8 mouse cellular contexts compared by ENCODE assay signal in genomic region chr2:71786060-71786459, GRCm38 (mm10). TPM values are rescaled to one million over a fixed set of nuclear protein-coding genes. Genes with fewer than 3 reads are reported as not detected.
DNase-seq lines count a peak whose midpoint lies in the region; ATAC-seq lines count a peak whose summit lies in the region.

No protein-coding gene starts in this region.

- no peak for DNase-seq in intestine, embryonic 14.5 days (ENCODE audit: low spot score)
- DNase-seq in A20 (ENCODE audit: low read depth, low spot score) = peak; percentile 69
- DNase-seq in CD4-positive, CD25-positive, alpha-beta regulatory T cell, adult 2 months (ENCODE audit: low read depth, low spot score) = peak; percentile 53
- DNase-seq in spleen, adult 12 weeks (ENCODE audit: low spot score) = no peak

- WGBS in intestine, embryonic 14.5 days = 27% methylated on average over 5 of the region's 5 CpGs
- 37% methylated on average over 5 of the region's 5 CpGs for WGBS in intestine, embryonic 16.5 days
- WGBS in liver, embryonic 12.5 days (ENCODE audit: insufficient replicate concordance) = 10% methylated on average over 5 of the region's 5 CpGs

- no peaks in the 10 kb centered on the region for H3K9me3 ChIP-seq in intestine, embryonic 14.5 days (ENCODE audit: control insufficient read depth, low read length)
- H3K9me3 ChIP-seq in intestine, embryonic 16.5 days (ENCODE audit: control insufficient read depth, low read length) = no peaks in the 10 kb centered on the region
- H3K9me3 ChIP-seq in liver, embryonic 12.5 days (replicated peaks) = no peaks in the 10 kb centered on the region

- no peak overlapping the region for H3K9ac ChIP-seq in intestine, embryonic 14.5 days (ENCODE audit: low read length)
- no peak overlapping the region for H3K9ac ChIP-seq in intestine, embryonic 16.5 days (ENCODE audit: low read depth, low read length)
- H3K9ac ChIP-seq in liver, embryonic 12.5 days = no peak overlapping the region

- H3K4me2 ChIP-seq in intestine, embryonic 14.5 days (ENCODE audit: low read length) = peak overlapping the region; percentile 74; the same call in 1 of the 2 replicates
- H3K4me2 ChIP-seq in intestine, embryonic 16.5 days (ENCODE audit: low read depth, low read length) = no peak overlapping the region
- peak overlapping the region; percentile 97 for H3K4me2 ChIP-seq in liver, embryonic 12.5 days

- H3K27ac ChIP-seq in intestine, embryonic 14.5 days (ENCODE audit: low read depth) = no peak overlapping the region
- H3K27ac ChIP-seq in intestine, embryonic 16.5 days (ENCODE audit: low read length) = no peak overlapping the region
- H3K27ac ChIP-seq in liver, embryonic 12.5 days = no peak overlapping the region

- H3K4me3 ChIP-seq in intestine, embryonic 14.5 days (ENCODE audit: low read depth, low read length) = no peak overlapping the region
- no peak overlapping the region for H3K4me3 ChIP-seq in intestine, embryonic 16.5 days (ENCODE audit: low read length)
- no peak overlapping the region for H3K4me3 ChIP-seq in liver, embryonic 12.5 days

- ATAC-seq in intestine, embryonic 14.5 days (replicated peaks; ENCODE audit: low FRiP score, low TSS enrichment, low read depth) = no peak
- ATAC-seq in intestine, embryonic 16.5 days = no peak
- no peak for ATAC-seq in liver, embryonic 12.5 days
- no peak for ATAC-seq in erythroblast, adult 5-6 weeks (replicated peaks; ENCODE audit: low FRiP score, poor library complexity, severe bottlenecking)
- ATAC-seq in cerebellum, adult (ENCODE audit: insufficient number of reproducible peaks, low FRiP score, low TSS enrichment) = no peak

- no peaks in the 10 kb centered on the region for H3K36me3 ChIP-seq in intestine, embryonic 14.5 days (ENCODE audit: control insufficient read depth, insufficient read depth, low read length)
- H3K36me3 ChIP-seq in intestine, embryonic 16.5 days (ENCODE audit: control insufficient read depth, insufficient read depth, low read length) = no peaks in the 10 kb centered on the region
- H3K36me3 ChIP-seq in liver, embryonic 12.5 days = no peaks in the 10 kb centered on the region

- H3K4me1 ChIP-seq in intestine, embryonic 14.5 days (replicated peaks; ENCODE audit: control insufficient read depth, insufficient read depth, low read length) = peaks cover 3% of the 10 kb centered on the region; the same call in 1 of the 2 replicates
- no peaks in the 10 kb centered on the region for H3K4me1 ChIP-seq in intestine, embryonic 16.5 days (ENCODE audit: control insufficient read depth, insufficient read depth, low read length)
- peaks cover 24% of the 10 kb centered on the region for H3K4me1 ChIP-seq in liver, embryonic 12.5 days

- H3K27me3 ChIP-seq in intestine, embryonic 14.5 days (replicated peaks; ENCODE audit: control insufficient read depth, insufficient read depth, low read length) = peaks cover 12% of the 10 kb centered on the region
- H3K27me3 ChIP-seq in intestine, embryonic 16.5 days (replicated peaks; ENCODE audit: control insufficient read depth, insufficient read depth, low read length) = no peaks in the 10 kb centered on the region
- H3K27me3 ChIP-seq in liver, embryonic 12.5 days (replicated peaks) = peaks cover 46% of the 10 kb centered on the region

RNA-seq across cellular contexts. Expression of gene Itga6, which starts 40.6 kb away (rescaled TPM):
- polyA plus RNA-seq in intestine, embryonic 14.5 days (2014; fragmentation: Nextera tagmentation; extraction: Ambion mirVana) = 56.2 and 62.1 TPM in 2 replicates
- polyA plus RNA-seq in intestine, embryonic 16.5 days (2015; fragmentation: Nextera tagmentation; extraction: Ambion mirVana) = 22.6 and 28.0 TPM in 2 replicates
- 14.2 and 14.6 TPM in 2 replicates for polyA plus RNA-seq in liver, embryonic 12.5 days (2016; fragmentation: Nextera tagmentation; extraction: Ambion mirVana)
- total RNA-seq in erythroblast, adult 5-6 weeks (2015; ENCODE audit: low replicate concordance) = 9.8 and 11.1 TPM in 2 replicates
- total RNA-seq in erythroblast, adult 5-6 weeks (2017; ENCODE audit: low replicate concordance) = 6.6 and 10.0 TPM in 2 replicates

Comparison
In these comparisons a context has a peak if more than half of its experiments do, and no peak if none do; other contexts are left out.
1. DNase-seq: peak in A20 (single experiment) and CD4-positive, CD25-positive, alpha-beta regulatory T cell, adult 2 months (single experiment); none in intestine, embryonic 14.5 days (single experiment) and spleen, adult 12 weeks (single experiment).